Mouse (Mus musculus) midbrain, postnatal 0 days (tissue): ENCODE results near the gene Tsen2. TPM values are rescaled to one million over a fixed set of nuclear protein-coding genes. Genes with fewer than 3 reads are reported as not detected.

Experiments used
- ATAC-seq: fragments of 200-750 bp; cut with Nextera tagmentation; 2 replicates; pipeline ENCODE4 v1.8.0; 2017; ENCODE audit warnings: moderate number of reproducible peaks, mild to moderate bottlenecking, moderate TSS enrichment, moderate library complexity; ENCODE audit not compliant: low FRiP score
- DNase-seq: peaks from one replicate; pipeline ENCODE4 v3.0.0-alpha.2; 2015; ENCODE audit warnings: low spot score
- H3K27ac ChIP-seq: fragments of 300-500 bp; sonication (generic); 2 replicates; pipeline ENCODE4 v1.5.1; 2014; ENCODE audit warnings: low read depth, mild to moderate bottlenecking, low read length, mixed read lengths
- H3K27me3 ChIP-seq: fragments of 300-500 bp; sonication (generic); 2 replicates; pipeline ENCODE4 v1.6.1; 2014; ENCODE audit warnings: low read length, control low read depth, mixed read lengths; ENCODE audit not compliant: insufficient read depth
- H3K36me3 ChIP-seq: fragments of 300-500 bp; sonication (generic); 2 replicates; pipeline ENCODE4 v1.6.1; 2014; ENCODE audit warnings: low read length, control low read depth, mixed read lengths; ENCODE audit not compliant: insufficient read depth
- H3K4me1 ChIP-seq: fragments of 300-500 bp; sonication (generic); 2 replicates; pipeline ENCODE4 v1.6.1; 2014; ENCODE audit warnings: mild to moderate bottlenecking, control low read depth, antibody characterized with exemption, low read length, mixed read lengths; ENCODE audit not compliant: insufficient read depth
- H3K4me2 ChIP-seq: fragments of 300-500 bp; sonication (generic); 2 replicates; pipeline ENCODE4 v1.6.1; 2014; ENCODE audit warnings: low read depth, mild to moderate bottlenecking, low read length, mixed read lengths; ENCODE audit not compliant: poor library complexity, severe bottlenecking
- H3K4me3 ChIP-seq: fragments of 300-500 bp; sonication (generic); 2 replicates; pipeline ENCODE4 v1.5.1; 2014; ENCODE audit warnings: low read depth, mild to moderate bottlenecking, low read length, moderate library complexity
- H3K9ac ChIP-seq: fragments of 300-500 bp; sonication (generic); replicated peaks from 2 replicates; pipeline ENCODE4 v1.6.1; 2014; ENCODE audit warnings: mild to moderate bottlenecking, low read length, moderate library complexity, mixed read lengths; ENCODE audit not compliant: poor library complexity, severe bottlenecking
- H3K9me3 ChIP-seq: fragments of 300-500 bp; sonication (generic); 2 replicates; pipeline ENCODE4 v1.6.1; 2016; ENCODE audit warnings: low read length, control low read depth
- CTCF ChIP-seq: IDR thresholded peaks from 2 replicates; pipeline ENCODE4 v1.5.1; 2016; ENCODE audit warnings: antibody characterized with exemption, mild to moderate bottlenecking
- WGBS: fragments of 180-500 bp; shearing (Covaris S2); extraction: QIAGEN DNeasy Blood & Tissue Kit; methylation state at CpG from one replicate; pipeline ENCODE4 v1.1.7; 2014; 5-methylcytosine and 5-hydroxymethylcytosine counted together
- polyA plus RNA-seq: library from polyadenylated mRNA; unstranded; fragments of >200 nt; fragmentation: Nextera tagmentation; extraction: Ambion mirVana; gene quantifications from 2 replicates; pipeline ENCODE4 v1.2.1, GENCODE M21; 2015
- total RNA-seq: library from RNA; depleted of rRNA; stranded (reverse); fragments of >200 nt; gene quantifications from 2 replicates; pipeline ENCODE4 v1.2.3, GENCODE M21; 2014

The Tsen2 gene
- total and polyA plus RNA-seq, 2 experiments from 2014 or later = 15.0 to 24.1 TPM

DNA sequence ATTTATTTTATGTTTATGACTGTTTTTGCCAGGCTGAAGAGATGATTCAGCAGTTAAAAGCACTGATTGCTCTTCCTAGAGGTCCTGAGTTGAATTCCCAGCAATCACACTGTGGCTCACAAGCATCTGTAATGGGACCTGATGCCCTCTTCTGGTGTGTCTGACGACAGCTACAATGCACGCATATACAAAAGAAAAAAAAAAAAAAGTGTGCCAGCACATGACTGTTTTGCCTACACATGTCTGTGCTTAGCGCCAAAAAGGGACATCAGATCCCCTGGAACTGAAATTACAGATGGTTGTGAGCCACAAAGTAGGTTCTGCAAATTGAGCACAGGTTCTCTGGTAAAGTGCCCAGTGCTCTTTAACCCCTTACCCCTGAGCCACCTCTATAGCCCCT is 2.1 kb upstream of the Tsen2 start:
- H3K4me3 ChIP-seq = no peak overlapping the region
- H3K4me2 ChIP-seq = no peak overlapping the region
- WGBS = 66% methylated on average over 3 of the region's 3 CpGs
- H3K36me3 ChIP-seq = no peaks in the 10 kb centered on the region
- no peak for TF ChIP-seq CTCF
- H3K27ac ChIP-seq = no peak overlapping the region
- peaks cover 3% of the 10 kb centered on the region; the same call in 1 of the 2 replicates for H3K4me1 ChIP-seq
- H3K27me3 ChIP-seq = no peaks in the 10 kb centered on the region
- H3K9ac ChIP-seq = no peak overlapping the region
- ATAC-seq (no peak), DNase-seq (no peak)
- H3K9me3 ChIP-seq = no peaks in the 10 kb centered on the region

DNA sequence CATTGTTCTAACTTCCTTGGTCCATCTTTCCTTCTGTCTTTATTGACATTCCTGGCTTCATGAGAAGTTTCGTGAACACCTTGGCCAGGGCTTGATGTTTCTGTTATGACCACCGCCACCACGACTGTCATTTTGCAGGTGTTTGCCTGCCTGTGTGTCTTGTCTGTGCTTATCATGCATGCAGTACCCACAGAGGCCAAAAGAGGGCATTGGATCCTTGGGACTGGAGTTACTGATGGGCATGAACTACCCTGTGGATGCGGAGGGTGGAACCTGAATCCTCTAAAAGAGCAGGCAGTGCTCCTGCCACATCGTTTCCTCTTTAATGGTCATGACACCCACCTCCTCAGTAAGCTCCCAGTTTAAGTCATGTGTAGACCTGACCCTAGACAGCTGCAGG is 1.8 kb downstream of the Tsen2 start:
- 90% methylated on average over 5 of the region's 5 CpGs for WGBS
- Histone ChIP-seq H3K4me1 (peaks cover 3% of the 10 kb centered on the region; the same call in 1 of the 2 replicates), H3K36me3 (peaks cover 13% of the 10 kb centered on the region; the same call in 1 of the 2 replicates), H3K4me2 (no peak overlapping the region), H3K27ac (no peak overlapping the region), H3K9me3 (no peaks in the 10 kb centered on the region), H3K9ac (no peak overlapping the region), H3K27me3 (no peaks in the 10 kb centered on the region), H3K4me3 (no peak overlapping the region)
- TF ChIP-seq CTCF = peak; percentile 73
- no peak for ATAC-seq
- peak; percentile 19 for DNase-seq

- no peak for DNase-seq
- peak; percentile 36 for TF ChIP-seq CTCF
- Histone ChIP-seq H3K9me3 (no peaks in the 10 kb centered on the region), H3K4me1 (no peaks in the 10 kb centered on the region), H3K4me3 (no peak overlapping the region), H3K9ac (no peak overlapping the region), H3K36me3 (peaks cover 56% of the 10 kb centered on the region), H3K4me2 (no peak overlapping the region), H3K27me3 (no peaks in the 10 kb centered on the region), H3K27ac (no peak overlapping the region)
- ATAC-seq = no peak
- 82% methylated on average over 5 of the region's 5 CpGs for WGBS
Measured at GRCm38 (mm10) chr6:115555485-115555884, 11.0 kb downstream of the Tsen2 start.

DNA sequence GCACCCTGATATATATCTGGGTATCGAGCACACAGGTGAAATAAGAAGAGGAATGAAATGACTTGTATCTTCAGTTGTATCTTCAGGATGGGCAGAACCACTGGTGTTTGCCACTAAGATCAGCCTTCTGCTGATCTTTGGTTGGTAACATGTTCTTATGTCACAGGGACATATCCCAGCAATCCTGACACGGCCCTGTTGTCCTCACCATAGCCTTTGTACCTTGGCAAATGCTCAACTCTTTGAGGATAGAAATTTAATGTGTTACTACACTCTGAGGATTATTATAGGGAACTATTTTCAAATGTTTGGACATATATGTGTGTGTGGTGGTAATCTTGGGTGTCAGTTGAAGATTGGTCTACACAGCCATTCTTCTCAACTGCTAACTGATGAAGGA is 13.7 kb downstream of the Tsen2 start:
- no peaks in the 10 kb centered on the region for H3K9me3 ChIP-seq
- 97% methylated on average over 2 of the region's 2 CpGs for WGBS
- no peak for ATAC-seq
- no peaks in the 10 kb centered on the region for H3K27me3 ChIP-seq
- H3K9ac ChIP-seq = no peak overlapping the region
- H3K4me1 ChIP-seq = no peaks in the 10 kb centered on the region
- DNase-seq = no peak
- no peak overlapping the region for H3K4me2 ChIP-seq
- no peak for TF ChIP-seq CTCF
- peaks cover 54% of the 10 kb centered on the region for H3K36me3 ChIP-seq
- no peak overlapping the region for H3K27ac ChIP-seq
- no peak overlapping the region for H3K4me3 ChIP-seq

DNA sequence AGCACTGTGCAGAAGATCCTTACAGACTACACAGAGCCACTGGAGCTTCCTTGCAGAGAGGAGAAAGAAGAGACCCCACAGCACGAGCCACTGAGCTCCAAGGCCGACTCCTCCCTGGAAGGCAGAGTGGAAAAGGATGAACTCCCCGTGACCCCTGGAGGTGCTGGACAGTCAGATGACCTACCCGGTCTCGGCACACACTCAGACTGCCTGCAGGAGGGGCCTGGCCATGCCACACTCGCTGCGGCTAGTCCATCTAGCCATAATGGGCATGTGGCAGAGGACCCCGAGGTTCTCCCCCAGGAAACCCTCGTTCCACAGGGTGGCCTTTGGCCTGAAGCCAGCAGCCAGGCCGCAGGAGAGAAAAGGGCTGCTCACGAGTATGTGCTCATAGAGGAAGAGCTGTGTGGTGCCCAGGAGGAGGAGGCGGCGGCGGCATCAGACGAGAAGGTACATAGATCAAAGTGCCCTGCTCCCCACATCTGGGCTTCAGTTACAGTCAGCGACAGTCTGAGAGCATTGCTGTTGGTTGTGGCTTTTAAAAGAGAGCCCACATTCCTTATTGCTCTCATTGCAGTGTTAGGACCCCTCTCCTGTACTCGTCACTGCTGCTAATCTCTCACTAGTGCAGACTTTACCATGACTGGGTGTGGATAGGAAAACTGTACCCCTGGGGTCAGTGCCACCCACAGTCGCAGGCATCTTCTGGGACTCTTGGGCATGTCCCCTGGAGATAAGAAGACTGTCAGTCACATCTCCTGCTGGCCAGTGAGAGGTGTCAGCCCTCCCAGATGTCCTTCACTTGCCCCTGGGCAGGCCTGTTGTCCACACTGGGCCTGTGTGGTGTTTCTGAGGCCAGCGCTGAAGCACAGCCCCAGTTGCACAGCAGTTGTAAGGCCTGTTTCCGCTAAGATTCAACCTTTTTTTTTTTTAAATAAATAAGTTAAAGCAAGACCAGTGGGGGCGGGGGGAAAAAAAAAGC is 15.5 kb downstream of the Tsen2 start:
- DNase-seq = no peak
- no peaks in the 10 kb centered on the region for H3K4me1 ChIP-seq
- no peak overlapping the region for H3K27ac ChIP-seq
- H3K9me3 ChIP-seq = no peaks in the 10 kb centered on the region
- H3K4me3 ChIP-seq = no peak overlapping the region
- peaks cover 52% of the 10 kb centered on the region for H3K36me3 ChIP-seq
- no peak overlapping the region for H3K9ac ChIP-seq
- WGBS = 92% methylated on average over 21 of the region's 21 CpGs
- no peak for TF ChIP-seq CTCF
- H3K4me2 ChIP-seq = no peak overlapping the region
- no peaks in the 10 kb centered on the region for H3K27me3 ChIP-seq
- ATAC-seq = no peak

GRCm38 (mm10) chr6:115565479-115566045 is 21.1 kb downstream of the Tsen2 start:
- no peaks in the 10 kb centered on the region for H3K9me3 ChIP-seq
- no peak for ATAC-seq

More at GRCm38 (mm10) chr6:115565479-115566045, 21.1 kb downstream of the Tsen2 start:
- Histone ChIP-seq H3K9ac (no peak overlapping the region), H3K27me3 (no peaks in the 10 kb centered on the region), H3K4me2 (no peak overlapping the region), H3K4me3 (no peak overlapping the region), H3K36me3 (peaks cover 65% of the 10 kb centered on the region), H3K27ac (no peak overlapping the region), H3K4me1 (no peaks in the 10 kb centered on the region)
- WGBS = 94% methylated on average over 6 of the region's 6 CpGs
- DNase-seq = no peak
- TF ChIP-seq CTCF = no peak
